Mouse (Mus musculus) neural tube, embryonic 13.5 days (tissue): ENCODE results near the gene Lrrc61. TPM values are rescaled to one million over a fixed set of nuclear protein-coding genes. Genes with fewer than 3 reads are reported as not detected.
"Not testable (repeated sequence)": the region's sequence is repeated elsewhere in the genome, so short reads cannot be mapped to it uniquely, and the experiment has no call there.

Experiments used
- ATAC-seq: fragments of 200-750 bp; cut with Nextera tagmentation; 2 replicates; pipeline ENCODE4 v1.8.0; 2017; ENCODE audit warnings: low read depth, mild to moderate bottlenecking, moderate TSS enrichment, moderate library complexity
- H3K27ac ChIP-seq: fragments of 300-500 bp; sonication (generic); replicated peaks from 2 replicates; pipeline ENCODE4 v1.5.1; 2015; ENCODE audit warnings: moderate library complexity, mild to moderate bottlenecking, inconsistent platforms
- H3K27me3 ChIP-seq: fragments of 300-500 bp; sonication (generic); 2 replicates; pipeline ENCODE4 v1.6.1; 2015; ENCODE audit warnings: mild to moderate bottlenecking, inconsistent platforms
- H3K36me3 ChIP-seq: fragments of 300-500 bp; sonication (generic); 2 replicates; pipeline ENCODE4 v1.6.1; 2015; ENCODE audit warnings: mild to moderate bottlenecking, inconsistent platforms
- H3K4me1 ChIP-seq: fragments of 300-500 bp; sonication (generic); replicated peaks from 2 replicates; pipeline ENCODE4 v1.6.1; 2015; ENCODE audit warnings: inconsistent platforms
- H3K4me2 ChIP-seq: fragments of 300-500 bp; sonication (generic); 2 replicates; pipeline ENCODE4 v1.6.1; 2015; ENCODE audit warnings: inconsistent platforms, mild to moderate bottlenecking, moderate library complexity
- H3K4me3 ChIP-seq: fragments of 300-500 bp; sonication (generic); 2 replicates; pipeline ENCODE4 v1.5.1; 2015; ENCODE audit warnings: mild to moderate bottlenecking, inconsistent platforms
- H3K9ac ChIP-seq: fragments of 300-500 bp; sonication (generic); 2 replicates; pipeline ENCODE4 v1.6.1; 2015; ENCODE audit warnings: moderate library complexity, mild to moderate bottlenecking, inconsistent platforms
- H3K9me3 ChIP-seq: fragments of 300-500 bp; sonication (generic); 2 replicates; pipeline ENCODE4 v1.6.1; 2016; ENCODE audit warnings: inconsistent platforms
- WGBS: fragments of 180-500 bp; shearing (Covaris S2); methylation state at CpG from one replicate; pipeline ENCODE4 v1.1.7; 2015; 5-methylcytosine and 5-hydroxymethylcytosine counted together
- polyA plus RNA-seq: library from polyadenylated mRNA; unstranded; fragments of >200 nt; fragmentation: Nextera tagmentation; extraction: Ambion mirVana; gene quantifications from 2 replicates; pipeline ENCODE4 v1.2.1, GENCODE M21; 2015

Gene Lrrc61
- polyA plus RNA-seq, result 20.7 and 24.0 TPM in 2 replicates

DNA sequence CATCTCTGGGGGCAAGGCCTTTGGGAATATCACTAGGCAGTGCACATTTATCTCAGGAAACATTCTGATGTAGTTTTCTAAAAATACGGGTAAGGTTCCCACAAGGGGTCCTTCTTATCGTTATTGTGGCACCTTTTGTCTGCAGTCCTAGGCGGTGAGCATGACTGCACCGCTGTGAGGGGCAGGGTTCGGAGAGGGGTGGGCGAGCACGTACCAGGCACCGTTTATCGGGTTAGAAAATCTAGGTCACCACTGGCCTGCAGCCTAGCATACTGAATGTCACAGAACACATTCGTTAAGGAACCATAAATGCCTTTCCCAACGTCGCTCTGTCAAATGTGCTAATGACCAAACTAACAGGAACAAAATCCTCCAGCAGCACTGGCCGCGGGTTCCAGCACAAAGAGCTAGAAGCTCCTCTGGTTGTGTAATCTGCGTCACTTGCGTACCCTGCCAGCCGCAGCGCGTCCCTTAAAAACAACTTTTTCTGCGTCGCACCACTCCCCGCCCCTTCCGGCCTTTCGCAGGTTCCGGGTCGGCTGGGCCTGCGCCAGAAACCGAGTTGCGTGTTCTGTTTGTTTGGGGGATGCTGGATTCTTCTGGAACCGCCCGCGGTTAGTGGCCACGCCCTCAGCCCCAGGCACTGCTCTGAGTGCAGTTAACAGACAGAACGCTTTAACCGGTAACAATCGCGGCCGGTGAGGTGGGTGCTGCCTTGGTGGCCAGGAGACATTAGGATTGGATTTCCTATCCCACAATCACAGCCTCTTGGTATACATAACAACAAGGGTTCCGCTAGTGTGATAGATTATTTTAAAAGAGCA, at the start of gene Lrrc61:
Lrrc61 (plus strand) TSS at position 517 of the 824 bp plus-strand sequence.
- peaks cover 27% of the 10 kb centered on the region for H3K36me3 ChIP-seq
- peak within 1 kb of the TSS; percentile 90 for H3K9ac ChIP-seq
- peak within 1 kb of the TSS; percentile 96 for H3K27ac ChIP-seq
- H3K27me3 ChIP-seq, result no peaks in the 10 kb centered on the region
- ATAC-seq, result peak; percentile 96
- H3K9me3 ChIP-seq, result no peaks in the 10 kb centered on the region
- H3K4me3 ChIP-seq, result peak within 1 kb of the TSS; percentile 55
- H3K4me2 ChIP-seq, result peak within 1 kb of the TSS; percentile 73
- H3K4me1 ChIP-seq, result peaks cover 21% of the 10 kb centered on the region
- 1% methylated on average over 39 of the region's 39 CpGs for WGBS

DNA sequence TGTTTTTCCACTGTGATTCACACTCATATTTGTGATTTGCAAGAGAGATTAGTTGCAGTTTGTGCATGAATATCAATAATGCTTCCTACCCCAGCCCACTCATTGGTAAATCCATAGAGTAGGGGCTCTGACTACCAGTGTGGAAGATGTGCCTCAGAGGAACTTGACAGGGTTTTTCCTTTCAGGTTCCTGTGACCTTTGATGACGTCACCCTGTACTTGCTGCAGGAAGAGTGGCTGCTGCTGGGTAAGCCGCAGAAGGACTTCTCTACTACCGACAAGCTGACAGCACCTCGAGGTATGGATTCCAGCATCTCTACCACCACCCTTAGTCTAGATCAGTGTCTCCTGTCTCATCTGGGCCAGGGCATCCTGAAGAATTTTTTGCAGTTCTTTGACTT, 46.5 kb upstream of the Lrrc61 start:
- Histone ChIP-seq H3K4me1 (peaks cover 12% of the 10 kb centered on the region), H3K4me3 (no peak overlapping the region), H3K27me3 (no peaks in the 10 kb centered on the region), H3K36me3 (peaks cover 31% of the 10 kb centered on the region), H3K27ac (no peak overlapping the region), H3K9ac (no peak overlapping the region), H3K9me3 (no peaks in the 10 kb centered on the region), H3K4me2 (no peak overlapping the region)
- no peak for ATAC-seq
- WGBS, result 83% methylated on average over 4 of the region's 4 CpGs

DNA sequence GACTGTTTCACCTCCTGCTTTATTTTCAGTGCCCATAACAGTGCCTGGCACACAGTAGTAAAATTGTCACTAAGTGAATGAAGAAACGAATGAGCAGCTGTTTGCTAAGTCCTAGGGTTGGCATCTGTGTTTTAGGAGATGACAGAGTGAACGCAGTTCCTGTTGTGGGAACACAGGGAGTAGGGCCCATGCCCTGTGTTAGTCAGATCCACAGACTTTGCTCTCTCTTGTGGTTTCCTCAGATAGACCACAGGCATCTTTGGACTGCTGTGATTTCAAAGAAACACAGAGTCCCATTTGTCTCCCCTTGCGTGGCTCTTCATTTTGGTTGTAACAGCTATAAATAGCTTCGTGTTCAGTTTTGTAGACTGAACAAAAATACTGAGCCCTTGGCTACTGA, 44.2 kb upstream of the Lrrc61 start:
- Histone ChIP-seq H3K9ac (no peak overlapping the region), H3K36me3 (peaks cover 54% of the 10 kb centered on the region), H3K4me2 (no peak overlapping the region), H3K4me3 (no peak overlapping the region), H3K9me3 (no peaks in the 10 kb centered on the region), H3K27ac (no peak overlapping the region), H3K27me3 (no peaks in the 10 kb centered on the region), H3K4me1 (peaks cover 3% of the 10 kb centered on the region; the same call in 1 of the 2 replicates)
- WGBS, result 87% methylated on average over 4 of the region's 4 CpGs
- ATAC-seq, result no peak

DNA sequence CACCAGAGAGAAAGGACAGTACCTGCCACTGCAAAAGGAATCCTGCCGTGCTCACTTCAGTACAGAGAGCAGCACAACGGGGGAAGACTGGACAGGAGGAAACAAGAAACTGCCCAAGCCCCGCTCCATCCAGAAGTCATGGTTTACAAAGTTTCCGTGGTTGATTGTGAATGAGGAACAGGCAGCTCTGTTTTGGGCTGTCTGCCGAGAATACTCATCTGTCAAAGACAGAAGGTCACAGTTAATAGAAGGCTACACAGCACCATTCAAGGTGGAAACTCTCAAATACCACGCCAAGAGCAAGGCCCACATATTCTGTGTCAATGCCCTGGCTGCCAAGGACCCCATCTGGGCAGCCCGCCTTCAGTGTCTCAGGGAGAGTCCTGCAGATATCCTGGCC, 42.7 kb upstream of the Lrrc61 start:
- H3K36me3 ChIP-seq, result peaks cover 68% of the 10 kb centered on the region
- H3K9ac ChIP-seq, result no peak overlapping the region
- no peak overlapping the region for H3K27ac ChIP-seq
- ATAC-seq, result no peak
- H3K9me3 ChIP-seq, result no peaks in the 10 kb centered on the region
- no peak overlapping the region for H3K4me3 ChIP-seq
- H3K4me2 ChIP-seq, result no peak overlapping the region
- H3K4me1 ChIP-seq, result no peaks in the 10 kb centered on the region
- WGBS, result 89% methylated on average over 7 of the region's 7 CpGs
- no peaks in the 10 kb centered on the region for H3K27me3 ChIP-seq

DNA sequence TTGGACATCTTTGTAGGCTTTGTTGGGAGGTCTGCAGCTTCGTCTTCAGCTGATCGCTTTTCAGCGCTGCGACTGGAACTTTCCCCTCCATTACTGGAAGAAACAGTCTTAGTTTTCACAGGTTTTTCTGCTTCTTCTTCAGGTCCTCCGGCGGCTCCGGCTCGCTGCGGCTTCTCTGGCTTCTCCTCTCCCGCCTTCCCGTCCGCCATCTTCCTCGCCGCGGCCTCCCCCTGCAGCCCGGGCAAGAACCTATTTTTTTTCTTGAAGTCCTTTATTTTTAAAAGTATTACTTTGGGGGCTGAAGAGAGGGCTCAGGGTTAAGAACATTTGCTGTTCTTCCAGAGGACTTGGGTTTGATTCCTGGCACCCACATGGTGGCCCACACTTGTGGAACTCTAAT, 29.7 kb upstream of the Lrrc61 start:
- not testable (repeated sequence) for ATAC-seq, H3K4me1 ChIP-seq, H3K9ac ChIP-seq, H3K4me3 ChIP-seq, H3K27me3 ChIP-seq, H3K4me2 ChIP-seq, H3K9me3 ChIP-seq, H3K27ac ChIP-seq
- peaks cover 35% of the 10 kb centered on the region for H3K36me3 ChIP-seq
- 94% methylated on average over 16 of the region's 16 CpGs for WGBS

DNA sequence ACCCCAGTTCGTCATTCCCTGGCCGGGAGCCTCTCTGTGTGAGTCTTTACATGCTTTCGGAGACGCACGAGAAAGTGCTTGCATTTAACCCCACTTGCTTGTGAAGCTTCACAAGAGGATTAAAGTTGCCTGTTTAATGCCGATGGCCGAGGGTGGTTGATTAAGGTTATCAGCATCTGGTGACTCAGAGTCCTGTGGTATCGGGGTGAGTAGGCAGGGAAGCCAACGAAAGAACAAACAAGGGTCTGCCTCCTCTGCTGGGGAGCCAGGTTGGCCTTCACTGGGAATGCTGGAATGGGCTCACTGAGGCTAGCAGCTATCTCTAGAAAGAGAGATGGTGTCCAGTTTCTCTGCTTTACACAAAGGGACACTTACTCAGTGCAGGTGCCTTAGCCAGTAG, 26.7 kb upstream of the Lrrc61 start:
- H3K4me1 ChIP-seq, result no peaks in the 10 kb centered on the region
- H3K4me3 ChIP-seq, result no peak overlapping the region
- ATAC-seq, result no peak
- H3K9me3 ChIP-seq, result no peaks in the 10 kb centered on the region
- no peaks in the 10 kb centered on the region for H3K27me3 ChIP-seq
- no peak overlapping the region for H3K9ac ChIP-seq
- WGBS, result 91% methylated on average over 9 of the region's 9 CpGs
- no peak overlapping the region for H3K27ac ChIP-seq
- H3K4me2 ChIP-seq, result no peak overlapping the region
- peaks cover 46% of the 10 kb centered on the region for H3K36me3 ChIP-seq

DNA sequence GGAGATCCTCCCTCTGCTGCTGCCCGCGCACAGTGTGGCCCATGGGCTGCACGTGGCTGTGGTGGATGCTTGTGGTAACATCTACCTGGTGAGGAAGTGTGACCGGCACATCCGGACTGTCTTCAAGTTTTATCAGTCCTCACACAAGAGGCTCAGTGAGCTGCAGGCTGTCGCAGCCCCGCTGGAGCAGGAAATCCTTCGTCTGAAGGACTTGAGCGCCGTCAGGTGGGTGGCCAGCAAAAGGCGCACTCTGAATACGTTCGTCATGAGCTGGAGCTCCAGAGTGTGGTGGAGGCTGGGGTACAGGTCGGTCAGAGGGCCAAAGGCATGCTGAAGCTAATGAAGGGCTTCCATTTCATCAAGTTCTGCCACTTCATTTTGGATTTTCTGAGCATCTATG, 25.3 kb upstream of the Lrrc61 start:
- 81% methylated on average over 14 of the region's 14 CpGs for WGBS
- H3K4me3 ChIP-seq, result no peak overlapping the region
- H3K36me3 ChIP-seq, result peaks cover 46% of the 10 kb centered on the region

DNA sequence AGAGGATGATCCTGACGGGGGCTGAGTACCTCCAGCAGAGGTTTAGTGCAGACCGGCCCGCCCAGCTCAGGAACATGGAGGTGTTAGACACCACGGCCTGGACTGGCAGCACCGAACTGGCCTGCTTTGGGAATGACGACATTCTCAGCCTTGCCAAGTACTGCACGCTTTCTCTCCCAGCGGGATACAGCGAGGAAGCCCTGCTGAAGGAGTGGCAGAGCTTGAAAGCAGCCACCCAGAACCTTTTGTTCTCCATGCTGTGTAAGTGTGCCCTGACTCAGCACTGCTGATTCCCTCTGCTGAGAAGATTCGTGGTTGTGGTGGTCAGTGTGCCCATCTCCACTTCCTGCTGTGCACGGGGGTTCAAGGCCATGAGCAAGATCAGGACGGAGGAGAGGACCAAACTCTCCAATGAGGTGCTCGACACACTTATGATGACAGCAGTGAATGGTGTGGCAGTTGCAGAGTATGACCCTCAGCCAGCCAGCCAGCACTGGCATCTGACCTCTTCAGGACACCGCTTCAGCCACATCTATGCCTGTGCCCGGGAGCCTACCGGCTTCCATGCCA, 24.6 kb upstream of the Lrrc61 start:
- WGBS, result 92% methylated on average over 16 of the region's 16 CpGs
- H3K4me2 ChIP-seq, result no peak overlapping the region
- no peaks in the 10 kb centered on the region for H3K4me1 ChIP-seq
- no peak overlapping the region for H3K4me3 ChIP-seq
- H3K9me3 ChIP-seq, result no peaks in the 10 kb centered on the region
- H3K27ac ChIP-seq, result no peak overlapping the region
- no peak for ATAC-seq
- H3K9ac ChIP-seq, result no peak overlapping the region
- H3K27me3 ChIP-seq, result no peaks in the 10 kb centered on the region
- peaks cover 46% of the 10 kb centered on the region for H3K36me3 ChIP-seq

More for the DNA sequence above, 25.3 kb upstream of the Lrrc61 start:
- H3K9ac ChIP-seq, result no peak overlapping the region
- no peaks in the 10 kb centered on the region for H3K9me3 ChIP-seq
- H3K27ac ChIP-seq, result no peak overlapping the region
- H3K4me1 ChIP-seq, result no peaks in the 10 kb centered on the region
- H3K4me2 ChIP-seq, result no peak overlapping the region
- no peak for ATAC-seq
- no peaks in the 10 kb centered on the region for H3K27me3 ChIP-seq

DNA sequence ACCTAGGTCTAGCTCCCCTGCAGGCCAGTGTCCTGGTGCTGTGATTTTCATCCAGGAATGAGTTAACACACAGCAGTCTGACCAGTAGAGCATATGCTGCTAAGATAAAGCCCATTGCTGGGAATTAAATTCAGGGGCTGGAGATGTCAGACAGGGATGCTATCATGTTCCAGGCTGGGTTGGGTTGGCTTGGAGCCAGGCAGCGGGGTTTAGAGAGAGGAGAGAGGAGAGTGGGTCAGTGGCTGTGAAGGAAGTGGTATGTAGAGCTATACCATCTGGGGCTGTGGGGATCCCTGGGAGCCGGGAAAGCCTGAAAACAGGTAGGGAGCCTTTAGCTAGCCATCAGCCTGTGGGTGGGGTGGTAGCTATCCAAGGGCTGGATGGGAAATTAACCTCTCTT, 23.7 kb upstream of the Lrrc61 start:
- no peaks in the 10 kb centered on the region for H3K4me1 ChIP-seq
- no peak for ATAC-seq
- no peak overlapping the region for H3K4me2 ChIP-seq
- whole genome bisulfite sequencing, result 82% methylated on average over 2 of the region's 2 CpGs
- no peaks in the 10 kb centered on the region for H3K9me3 ChIP-seq
- no peak overlapping the region for H3K9ac ChIP-seq
- peaks cover 45% of the 10 kb centered on the region for H3K36me3 ChIP-seq
- no peaks in the 10 kb centered on the region for H3K27me3 ChIP-seq
- no peak overlapping the region for H3K27ac ChIP-seq
- H3K4me3 ChIP-seq, result no peak overlapping the region

DNA sequence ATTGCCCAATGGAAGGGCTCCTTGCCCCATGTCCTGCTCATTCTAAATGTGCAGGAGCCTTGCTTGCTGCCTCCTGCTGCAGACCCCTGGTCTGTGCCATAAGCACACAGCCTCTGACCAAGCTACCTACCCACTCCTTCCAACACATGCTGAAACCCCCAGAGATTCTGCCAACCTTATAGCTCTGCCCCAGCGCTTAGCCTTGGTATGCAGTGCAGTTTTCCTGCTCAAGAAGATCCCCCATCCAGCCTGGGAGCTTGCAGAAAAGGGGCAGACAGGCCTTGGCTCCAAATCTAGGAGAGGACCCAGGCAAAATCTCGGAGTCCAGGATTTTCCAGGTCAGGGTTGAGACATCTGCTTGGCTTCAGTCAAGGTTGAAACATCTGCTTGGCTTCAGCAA, 21.1 kb upstream of the Lrrc61 start:
- WGBS, result 74% methylated on average over 2 of the region's 2 CpGs
- H3K27ac ChIP-seq, result no peak overlapping the region
- peaks cover 34% of the 10 kb centered on the region for H3K36me3 ChIP-seq
- H3K9ac ChIP-seq, result no peak overlapping the region
- H3K4me2 ChIP-seq, result no peak overlapping the region
- ATAC-seq, result no peak
- peaks cover 18% of the 10 kb centered on the region for H3K4me1 ChIP-seq
- H3K4me3 ChIP-seq, result no peak overlapping the region
- H3K27me3 ChIP-seq, result no peaks in the 10 kb centered on the region
- no peaks in the 10 kb centered on the region for H3K9me3 ChIP-seq

DNA sequence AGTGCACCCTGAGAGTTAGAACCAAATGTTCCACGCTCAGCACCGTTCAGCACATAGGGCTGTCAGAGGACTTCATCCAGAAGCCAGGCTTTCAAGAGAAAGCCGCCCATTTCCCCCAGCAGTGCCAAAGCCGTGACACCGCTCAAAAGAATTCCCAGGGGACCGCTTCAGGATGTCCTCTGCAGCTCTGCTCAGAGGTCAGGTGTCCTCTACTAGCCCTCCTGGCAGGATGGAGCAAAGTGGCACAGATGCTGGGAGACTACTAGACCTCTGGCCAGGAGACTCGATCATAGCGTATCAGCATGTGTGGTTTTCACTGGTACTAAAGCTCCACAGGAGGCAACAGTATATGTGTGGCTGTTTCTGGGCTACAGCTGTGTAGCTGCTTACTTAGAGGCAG, 19.7 kb upstream of the Lrrc61 start:
- Histone ChIP-seq H3K4me3 (no peak overlapping the region), H3K4me1 (peaks cover 29% of the 10 kb centered on the region), H3K36me3 (peaks cover 22% of the 10 kb centered on the region), H3K9me3 (no peaks in the 10 kb centered on the region), H3K9ac (no peak overlapping the region), H3K27ac (no peak overlapping the region), H3K4me2 (no peak overlapping the region), H3K27me3 (no peaks in the 10 kb centered on the region)
- 81% methylated on average over 8 of the region's 8 CpGs for WGBS
- ATAC-seq, result no peak

DNA sequence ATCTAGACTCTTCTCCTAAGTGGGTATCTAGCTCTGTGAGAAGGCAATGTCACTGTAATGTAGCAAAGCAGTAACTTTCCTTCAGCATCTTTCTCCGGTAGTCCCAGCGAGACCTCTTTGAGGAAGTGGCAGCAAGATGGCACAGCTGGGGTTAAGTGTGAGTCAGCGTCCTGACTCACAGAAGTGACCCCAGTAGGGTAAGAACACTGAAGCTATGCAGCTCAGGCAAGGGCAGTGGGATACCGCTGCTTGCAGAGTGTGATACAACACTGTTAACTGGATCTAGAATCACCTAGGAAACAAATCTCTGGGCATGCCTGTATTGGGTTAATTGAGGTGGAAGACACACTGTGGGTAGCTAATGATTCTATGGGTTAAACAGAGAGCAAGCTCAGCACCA, 18.5 kb upstream of the Lrrc61 start:
- H3K27me3 ChIP-seq, result no peaks in the 10 kb centered on the region
- peaks cover 34% of the 10 kb centered on the region for H3K4me1 ChIP-seq
- H3K4me2 ChIP-seq, result no peak overlapping the region; the same call in 1 of the 2 replicates
- no peak overlapping the region for H3K27ac ChIP-seq
- no peaks in the 10 kb centered on the region for H3K9me3 ChIP-seq
- 76% methylated on average over 4 of the region's 4 CpGs for WGBS
- no peak overlapping the region for H3K4me3 ChIP-seq
- peaks cover 29% of the 10 kb centered on the region for H3K36me3 ChIP-seq
- H3K9ac ChIP-seq, result no peak overlapping the region
- ATAC-seq, result no peak
